Mouse (Mus musculus): ENCODE measurements around the gene Ndufv2. TPM values are rescaled to one million over a fixed set of nuclear protein-coding genes. Genes with fewer than 3 reads are reported as not detected.

Ndufv2 gene
- polyA plus RNA-seq, 2 experiments = 115 to 315 TPM

DNA sequence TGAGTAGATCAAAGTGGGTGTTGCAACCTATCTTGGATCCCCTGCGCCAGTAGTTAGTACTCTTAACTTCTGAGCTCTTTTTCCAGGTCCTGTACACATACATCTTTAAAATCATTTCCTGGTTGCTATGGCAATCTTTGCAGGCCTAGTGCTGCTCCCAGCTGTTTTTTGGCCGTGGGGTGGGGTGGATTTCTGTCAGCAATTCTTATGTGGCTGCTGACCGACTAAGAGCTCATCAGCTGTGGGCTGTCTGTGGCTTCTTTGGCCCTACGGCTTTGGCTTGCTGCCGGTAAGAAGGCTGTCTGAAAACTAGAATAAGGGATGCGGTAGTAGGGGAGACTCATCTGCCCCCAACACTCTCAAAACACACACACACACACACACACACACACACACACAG, 9.4 kb upstream of the Ndufv2 start:
- H3K4me2 ChIP-seq (replicated peaks; ENCODE audit: low read depth, low read length, severe bottlenecking) = peak overlapping the region; percentile 71
- H3K36me3 ChIP-seq (ENCODE audit: control insufficient read depth, insufficient read depth, low read length) = peaks cover 22% of the 10 kb centered on the region
- 35% methylated on average over 6 of the region's 6 CpGs for WGBS
- no peaks in the 10 kb centered on the region for H3K27me3 ChIP-seq (ENCODE audit: control insufficient read depth, insufficient read depth, low read length)
- ATAC-seq (ENCODE audit: low FRiP score, low read depth) = no peak
- H3K9me3 ChIP-seq (ENCODE audit: control insufficient read depth, low read length) = no peaks in the 10 kb centered on the region
- H3K9ac ChIP-seq (ENCODE audit: low read depth, low read length, severe bottlenecking) = 0 out of 2 replicates have a peak overlapping the region, but pooled peaks have one; percentile 73
- peaks cover 10% of the 10 kb centered on the region for H3K4me1 ChIP-seq (ENCODE audit: control insufficient read depth, insufficient read depth, low read length)
- no peak for TF ChIP-seq POLR2A (IDR thresholded peaks at IDR 0.05; ENCODE audit: borderline replicate concordance, extremely low read depth, insufficient read depth, insufficient read length)
- no peak overlapping the region for H3K27ac ChIP-seq (replicated peaks; ENCODE audit: low read depth, low read length)
- peak overlapping the region; percentile 85 for H3K4me3 ChIP-seq (replicated peaks; ENCODE audit: low read length)
- peak; percentile 9 for DNase-seq (ENCODE audit: low spot score)

DNA sequence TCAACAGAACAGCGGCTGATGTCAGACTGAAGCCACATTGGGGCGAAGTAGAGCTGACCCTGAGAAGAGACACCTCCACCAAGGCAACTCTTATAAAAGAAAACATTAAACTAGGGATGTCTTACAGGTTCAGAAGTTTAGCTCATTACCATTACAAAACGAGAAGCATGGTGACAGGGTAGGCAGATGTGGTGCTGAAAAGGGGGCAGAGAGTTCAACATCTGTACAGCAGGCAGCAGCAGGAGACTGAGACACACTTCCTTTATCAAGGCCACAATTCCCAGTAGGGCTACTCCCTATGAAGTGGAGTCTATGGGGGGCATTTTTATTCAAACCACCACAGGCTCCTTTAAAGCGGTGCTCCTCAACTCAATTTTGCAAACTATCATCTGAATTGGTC, 6.8 kb upstream of the Ndufv2 start:
- no peaks in the 10 kb centered on the region for H3K36me3 ChIP-seq (ENCODE audit: control insufficient read depth, insufficient read depth, low read length)
- TF ChIP-seq POLR2A (IDR thresholded peaks at IDR 0.05; ENCODE audit: borderline replicate concordance, extremely low read depth, insufficient read depth, insufficient read length) = no peak
- H3K9me3 ChIP-seq (ENCODE audit: control insufficient read depth, low read length) = no peaks in the 10 kb centered on the region
- H3K9ac ChIP-seq (ENCODE audit: low read depth, low read length, severe bottlenecking) = no peak overlapping the region
- no peaks in the 10 kb centered on the region for H3K27me3 ChIP-seq (ENCODE audit: control insufficient read depth, insufficient read depth, low read length)
- H3K27ac ChIP-seq (replicated peaks; ENCODE audit: low read depth, low read length) = no peak overlapping the region
- H3K4me3 ChIP-seq (replicated peaks; ENCODE audit: low read length) = no peak overlapping the region
- peaks cover 10% of the 10 kb centered on the region for H3K4me1 ChIP-seq (ENCODE audit: control insufficient read depth, insufficient read depth, low read length)
- WGBS = 73% methylated on average over 4 of the region's 4 CpGs
- ATAC-seq (ENCODE audit: low FRiP score, low read depth) (no peak), DNase-seq (ENCODE audit: low spot score) (no peak)
- no peak overlapping the region for H3K4me2 ChIP-seq (replicated peaks; ENCODE audit: low read depth, low read length, severe bottlenecking)

DNA sequence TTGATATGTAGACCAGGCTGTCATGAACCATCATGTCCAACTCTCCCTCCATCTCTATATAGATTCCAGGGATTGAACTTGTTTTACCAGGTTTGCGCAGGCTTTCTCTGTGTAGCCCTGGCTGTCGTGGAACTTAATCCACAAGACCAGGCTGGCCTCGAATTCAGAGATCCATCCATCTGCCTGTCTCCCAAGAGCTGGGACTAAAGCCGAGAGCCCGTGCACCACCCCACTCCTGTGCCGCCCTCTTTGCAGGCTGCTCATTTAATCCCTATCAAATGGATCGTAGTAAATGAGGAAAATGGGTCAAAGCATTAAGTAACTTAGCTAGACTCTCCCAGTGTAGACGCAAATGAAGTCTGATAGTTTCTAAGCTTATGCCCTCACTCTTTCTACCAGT, 6.1 kb upstream of the Ndufv2 start:
- ATAC-seq (ENCODE audit: low FRiP score, low read depth) (no peak), DNase-seq (ENCODE audit: low spot score) (no peak)
- Histone ChIP-seq H3K36me3 (ENCODE audit: control insufficient read depth, insufficient read depth, low read length) (no peaks in the 10 kb centered on the region), H3K4me2 (replicated peaks; ENCODE audit: low read depth, low read length, severe bottlenecking) (no peak overlapping the region), H3K4me3 (replicated peaks; ENCODE audit: low read length) (no peak overlapping the region), H3K9ac (ENCODE audit: low read depth, low read length, severe bottlenecking) (no peak overlapping the region), H3K27me3 (ENCODE audit: control insufficient read depth, insufficient read depth, low read length) (no peaks in the 10 kb centered on the region), H3K4me1 (ENCODE audit: control insufficient read depth, insufficient read depth, low read length) (peaks cover 7% of the 10 kb centered on the region), H3K27ac (replicated peaks; ENCODE audit: low read depth, low read length) (no peak overlapping the region), H3K9me3 (ENCODE audit: control insufficient read depth, low read length) (no peaks in the 10 kb centered on the region)
- WGBS = 75% methylated on average over 8 of the region's 8 CpGs
- no peak for TF ChIP-seq POLR2A (IDR thresholded peaks at IDR 0.05; ENCODE audit: borderline replicate concordance, extremely low read depth, insufficient read depth, insufficient read length)

DNA sequence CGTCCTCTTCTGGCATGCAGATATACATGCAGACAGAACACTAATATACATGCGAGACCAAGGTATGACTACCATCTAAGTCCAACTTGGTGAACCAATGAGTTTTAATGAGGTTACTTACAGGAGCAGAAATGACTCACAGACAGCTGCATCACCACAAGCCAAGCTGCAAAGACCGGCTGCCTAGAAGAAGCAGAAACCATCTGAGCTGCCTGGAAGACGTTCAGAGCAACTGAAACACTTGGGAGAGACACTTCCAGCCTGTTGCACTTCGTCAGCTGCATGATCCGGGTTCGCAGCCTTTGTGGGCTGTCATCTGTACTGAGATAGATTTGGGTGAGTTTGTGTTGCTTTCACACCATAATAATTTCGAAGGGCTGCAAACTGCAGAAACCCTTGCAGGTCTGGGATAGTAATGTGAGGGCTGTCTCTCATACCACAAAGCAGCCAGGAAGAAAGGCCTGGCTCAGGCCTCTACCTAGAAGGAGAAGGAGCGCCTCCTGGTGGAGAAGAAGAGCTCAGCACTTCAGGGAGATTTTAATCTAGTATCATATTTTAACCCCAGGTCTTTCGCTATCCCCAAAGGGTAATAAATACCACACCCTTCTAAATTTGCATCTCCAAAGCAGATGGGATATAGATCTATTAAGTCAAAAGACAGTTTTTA, 5.4 kb upstream of the Ndufv2 start:
- Histone ChIP-seq H3K4me2 (replicated peaks; ENCODE audit: low read depth, low read length, severe bottlenecking) (no peak overlapping the region), H3K4me1 (ENCODE audit: control insufficient read depth, insufficient read depth, low read length) (0 out of 2 replicates have a peak, but pooled peaks cover 3% of the 10 kb centered on the region), H3K9me3 (ENCODE audit: control insufficient read depth, low read length) (no peaks in the 10 kb centered on the region), H3K27me3 (ENCODE audit: control insufficient read depth, insufficient read depth, low read length) (no peaks in the 10 kb centered on the region), H3K4me3 (replicated peaks; ENCODE audit: low read length) (no peak overlapping the region), H3K27ac (replicated peaks; ENCODE audit: low read depth, low read length) (no peak overlapping the region), H3K9ac (ENCODE audit: low read depth, low read length, severe bottlenecking) (no peak overlapping the region), H3K36me3 (ENCODE audit: control insufficient read depth, insufficient read depth, low read length) (no peaks in the 10 kb centered on the region)
- DNase-seq (ENCODE audit: low spot score) (peak; percentile 80), ATAC-seq (ENCODE audit: low FRiP score, low read depth) (no peak)
- WGBS = 54% methylated on average over 10 of the region's 10 CpGs
- TF ChIP-seq POLR2A (IDR thresholded peaks at IDR 0.05; ENCODE audit: borderline replicate concordance, extremely low read depth, insufficient read depth, insufficient read length) = no peak

DNA sequence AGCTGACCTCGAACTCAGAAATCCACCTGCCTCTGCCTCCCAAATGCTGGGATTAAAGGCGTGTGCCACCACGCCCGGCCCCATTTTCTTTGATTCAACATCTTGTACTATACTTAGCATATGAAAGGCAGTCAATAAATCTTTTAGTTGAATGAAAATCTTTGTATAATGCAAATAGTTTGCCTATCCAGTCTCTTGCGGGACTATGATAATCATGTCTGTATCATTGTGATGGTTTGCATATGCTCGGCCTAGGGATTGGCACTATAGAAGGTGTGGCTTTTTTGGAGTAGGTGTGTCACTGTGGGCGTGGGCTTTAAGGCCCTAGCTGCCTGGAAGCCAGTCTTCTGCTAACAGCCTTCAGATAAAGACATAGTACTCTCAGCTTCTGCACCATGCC, 2.7 kb upstream of the Ndufv2 start:
- no peak overlapping the region for H3K4me3 ChIP-seq (replicated peaks; ENCODE audit: low read length)
- no peak overlapping the region for H3K27ac ChIP-seq (replicated peaks; ENCODE audit: low read depth, low read length)
- DNase-seq (ENCODE audit: low spot score) = no peak
- H3K36me3 ChIP-seq (ENCODE audit: control insufficient read depth, insufficient read depth, low read length) = no peaks in the 10 kb centered on the region
- H3K9me3 ChIP-seq (ENCODE audit: control insufficient read depth, low read length) = no peaks in the 10 kb centered on the region
- no peak overlapping the region for H3K4me2 ChIP-seq (replicated peaks; ENCODE audit: low read depth, low read length, severe bottlenecking)
- ATAC-seq (ENCODE audit: low FRiP score, low read depth) = no peak
- H3K27me3 ChIP-seq (ENCODE audit: control insufficient read depth, insufficient read depth, low read length) = no peaks in the 10 kb centered on the region
- TF ChIP-seq POLR2A (IDR thresholded peaks at IDR 0.05; ENCODE audit: borderline replicate concordance, extremely low read depth, insufficient read depth, insufficient read length) = no peak
- H3K4me1 ChIP-seq (ENCODE audit: control insufficient read depth, insufficient read depth, low read length) = peaks cover 9% of the 10 kb centered on the region
- WGBS = 84% methylated on average over 7 of the region's 7 CpGs
- H3K9ac ChIP-seq (ENCODE audit: low read depth, low read length, severe bottlenecking) = no peak overlapping the region
